Mouse (Mus musculus): ENCODE measurements around the gene Trp63. TPM values are rescaled to one million over a fixed set of nuclear protein-coding genes. Genes with fewer than 3 reads are reported as not detected.
"Not testable (repeated sequence)": the region's sequence is repeated elsewhere in the genome, so short reads cannot be mapped to it uniquely, and the experiment has no call there.

The Trp63 gene
- polyA plus RNA-seq (2015; fragmentation: Nextera tagmentation; extraction: Ambion mirVana) = 0.12 and 0.16 TPM in 2 replicates

GRCm38 (mm10) chr16:25683531-25684248 is at the start of gene Trp63:
Gene Trp63, plus strand, starts transcription at chr16:25683763.
- Histone ChIP-seq H3K36me3 (ENCODE audit: poor library complexity, severe bottlenecking) (no peaks in the 10 kb centered on the region), H3K4me3 (no peak within 1 kb of the TSS), H3K4me1 (no peaks in the 10 kb centered on the region), H3K27me3 (no peaks in the 10 kb centered on the region), H3K9me3 (replicated peaks) (no peaks in the 10 kb centered on the region), H3K9ac (no peak within 1 kb of the TSS), H3K4me2 (no peak within 1 kb of the TSS), H3K27ac (no peak within 1 kb of the TSS)
- ATAC-seq = no peak
- WGBS = 40% methylated on average over 8 of the region's 8 CpGs

- H3K9me3 ChIP-seq (replicated peaks); ATAC-seq; H3K4me1 ChIP-seq; H3K27me3 ChIP-seq; H3K27ac ChIP-seq; H3K4me2 ChIP-seq; H3K9ac ChIP-seq; H3K4me3 ChIP-seq; H3K36me3 ChIP-seq (ENCODE audit: poor library complexity, severe bottlenecking): not testable (repeated sequence)
- WGBS = 83% methylated on average over 4 of the region's 4 CpGs
Observed at GRCm38 (mm10) chr16:25644716-25645115, 38.8 kb upstream of the Trp63 start.

- WGBS = 29% methylated on average over 9 of the region's 9 CpGs
- ATAC-seq = peak; percentile 78
- Histone ChIP-seq H3K9ac (no peak overlapping the region), H3K27me3 (no peaks in the 10 kb centered on the region), H3K9me3 (replicated peaks) (peaks cover 5% of the 10 kb centered on the region; the same call in 1 of the 2 replicates), H3K27ac (peak overlapping the region; percentile 40), H3K4me1 (peaks cover 10% of the 10 kb centered on the region), H3K4me2 (peak overlapping the region; percentile 22), H3K4me3 (no peak overlapping the region), H3K36me3 (ENCODE audit: poor library complexity, severe bottlenecking) (no peaks in the 10 kb centered on the region)
Observed at GRCm38 (mm10) chr16:25660510-25661235, 22.9 kb upstream of the Trp63 start.

GRCm38 (mm10) chr16:25663116-25663515 is 20.4 kb upstream of the Trp63 start:
- Histone ChIP-seq H3K4me3 (no peak overlapping the region), H3K36me3 (ENCODE audit: poor library complexity, severe bottlenecking) (no peaks in the 10 kb centered on the region), H3K9me3 (replicated peaks) (peaks cover 5% of the 10 kb centered on the region; the same call in 1 of the 2 replicates), H3K27ac (no peak overlapping the region), H3K4me1 (peaks cover 10% of the 10 kb centered on the region), H3K9ac (no peak overlapping the region), H3K4me2 (no peak overlapping the region), H3K27me3 (no peaks in the 10 kb centered on the region)
- 74% methylated on average over 3 of the region's 3 CpGs for WGBS
- ATAC-seq = no peak

GRCm38 (mm10) chr16:25673861-25674440 is 9.6 kb upstream of the Trp63 start:
- ATAC-seq = no peak
- WGBS = 78% methylated on average over 5 of the region's 5 CpGs

GRCm38 (mm10) chr16:25680369-25680768 is 3.2 kb upstream of the Trp63 start:
- Histone ChIP-seq H3K4me2 (no peak overlapping the region), H3K9ac (no peak overlapping the region), H3K9me3 (replicated peaks) (no peaks in the 10 kb centered on the region), H3K36me3 (ENCODE audit: poor library complexity, severe bottlenecking) (no peaks in the 10 kb centered on the region), H3K4me1 (no peaks in the 10 kb centered on the region), H3K27ac (no peak overlapping the region), H3K27me3 (no peaks in the 10 kb centered on the region), H3K4me3 (no peak overlapping the region)
- no peak for ATAC-seq
- WGBS = 80% methylated on average over 5 of the region's 5 CpGs

More at GRCm38 (mm10) chr16:25673861-25674440, 9.6 kb upstream of the Trp63 start:
- Histone ChIP-seq H3K27ac (no peak overlapping the region), H3K4me2 (no peak overlapping the region), H3K4me1 (no peaks in the 10 kb centered on the region), H3K9me3 (replicated peaks) (no peaks in the 10 kb centered on the region), H3K9ac (no peak overlapping the region), H3K4me3 (no peak overlapping the region), H3K36me3 (ENCODE audit: poor library complexity, severe bottlenecking) (no peaks in the 10 kb centered on the region), H3K27me3 (no peaks in the 10 kb centered on the region)

GRCm38 (mm10) chr16:25682533-25682932 is 1.0 kb upstream of the Trp63 start:
- no peak overlapping the region for H3K9ac ChIP-seq
- no peak for ATAC-seq
- WGBS = 78% methylated on average over 4 of the region's 4 CpGs

GRCm38 (mm10) chr16:25684572-25684971 is 1.0 kb downstream of the Trp63 start:
- Histone ChIP-seq H3K27ac (no peak overlapping the region), H3K36me3 (ENCODE audit: poor library complexity, severe bottlenecking) (no peaks in the 10 kb centered on the region), H3K9me3 (replicated peaks) (no peaks in the 10 kb centered on the region), H3K27me3 (no peaks in the 10 kb centered on the region), H3K9ac (no peak overlapping the region), H3K4me1 (no peaks in the 10 kb centered on the region), H3K4me2 (no peak overlapping the region), H3K4me3 (no peak overlapping the region)
- WGBS = 80% methylated on average over 2 of the region's 2 CpGs
- ATAC-seq = no peak

More at GRCm38 (mm10) chr16:25682533-25682932, 1.0 kb upstream of the Trp63 start:
- H3K27ac ChIP-seq = no peak overlapping the region
- no peak overlapping the region for H3K4me2 ChIP-seq
- H3K36me3 ChIP-seq (ENCODE audit: poor library complexity, severe bottlenecking) = no peaks in the 10 kb centered on the region
- no peaks in the 10 kb centered on the region for H3K4me1 ChIP-seq
- H3K4me3 ChIP-seq = no peak overlapping the region
- no peaks in the 10 kb centered on the region for H3K9me3 ChIP-seq (replicated peaks)
- H3K27me3 ChIP-seq = no peaks in the 10 kb centered on the region

GRCm38 (mm10) chr16:25690612-25691011 is 7.0 kb downstream of the Trp63 start:
- no peak overlapping the region for H3K4me2 ChIP-seq
- H3K4me3 ChIP-seq = no peak overlapping the region
- no peak for ATAC-seq
- 8% methylated on average over 5 of the region's 5 CpGs for WGBS
- peaks cover 3% of the 10 kb centered on the region; the same call in 1 of the 2 replicates for H3K4me1 ChIP-seq
- no peaks in the 10 kb centered on the region for H3K36me3 ChIP-seq (ENCODE audit: poor library complexity, severe bottlenecking)
- H3K27ac ChIP-seq = no peak overlapping the region
- H3K27me3 ChIP-seq = no peaks in the 10 kb centered on the region
- no peak overlapping the region for H3K9ac ChIP-seq
- no peaks in the 10 kb centered on the region for H3K9me3 ChIP-seq (replicated peaks)

GRCm38 (mm10) chr16:25701252-25701651 is 17.7 kb downstream of the Trp63 start:
- Histone ChIP-seq H3K4me2 (no peak overlapping the region), H3K9ac (no peak overlapping the region), H3K4me1 (no peaks in the 10 kb centered on the region), H3K27me3 (no peaks in the 10 kb centered on the region), H3K4me3 (no peak overlapping the region), H3K9me3 (replicated peaks) (no peaks in the 10 kb centered on the region), H3K27ac (no peak overlapping the region), H3K36me3 (ENCODE audit: poor library complexity, severe bottlenecking) (no peaks in the 10 kb centered on the region)
- ATAC-seq = no peak
- WGBS = 95% methylated on average over 2 of the region's 2 CpGs

- no peak overlapping the region for H3K27ac ChIP-seq
- no peak overlapping the region for H3K4me2 ChIP-seq
- H3K4me3 ChIP-seq = no peak overlapping the region
- no peaks in the 10 kb centered on the region for H3K27me3 ChIP-seq
- H3K9ac ChIP-seq = no peak overlapping the region
- ATAC-seq = no peak
- no peaks in the 10 kb centered on the region for H3K9me3 ChIP-seq (replicated peaks)
- H3K36me3 ChIP-seq (ENCODE audit: poor library complexity, severe bottlenecking) = no peaks in the 10 kb centered on the region
- no peaks in the 10 kb centered on the region for H3K4me1 ChIP-seq
Observed at GRCm38 (mm10) chr16:25706260-25706659, 22.7 kb downstream of the Trp63 start.

- Histone ChIP-seq H3K27ac (no peak overlapping the region), H3K27me3 (no peaks in the 10 kb centered on the region), H3K9me3 (replicated peaks) (no peaks in the 10 kb centered on the region), H3K4me1 (no peaks in the 10 kb centered on the region), H3K9ac (no peak overlapping the region), H3K4me3 (no peak overlapping the region), H3K36me3 (ENCODE audit: poor library complexity, severe bottlenecking) (no peaks in the 10 kb centered on the region), H3K4me2 (no peak overlapping the region)
- 91% methylated on average over 3 of the region's 3 CpGs for WGBS
- ATAC-seq = no peak
Observed at GRCm38 (mm10) chr16:25715790-25716189, 32.2 kb downstream of the Trp63 start.

All from forebrain, embryonic 13.5 days (tissue).